Mouse (Mus musculus): ENCODE measurements around the gene Stkld1.

Gene Stkld1

GRCm38 (mm10) chr2:26963923-26964723, 30.3 kb downstream of the Stkld1 start, which contains the start of gene Rexo4:
Rexo4 (minus strand) TSS chr2:26964386.
- peak; percentile 96 for DNase-seq (ENCODE audit: low read depth, low spot score)

- DNase-seq (ENCODE audit: low read depth, low spot score): no peak
Measured at GRCm38 (mm10) chr2:26964724-26965370, 31.0 kb downstream of the Stkld1 start.

- DNase-seq (ENCODE audit: low read depth, low spot score): no peak
Measured at GRCm38 (mm10) chr2:26967262-26967661, 33.4 kb downstream of the Stkld1 start.

DNA sequence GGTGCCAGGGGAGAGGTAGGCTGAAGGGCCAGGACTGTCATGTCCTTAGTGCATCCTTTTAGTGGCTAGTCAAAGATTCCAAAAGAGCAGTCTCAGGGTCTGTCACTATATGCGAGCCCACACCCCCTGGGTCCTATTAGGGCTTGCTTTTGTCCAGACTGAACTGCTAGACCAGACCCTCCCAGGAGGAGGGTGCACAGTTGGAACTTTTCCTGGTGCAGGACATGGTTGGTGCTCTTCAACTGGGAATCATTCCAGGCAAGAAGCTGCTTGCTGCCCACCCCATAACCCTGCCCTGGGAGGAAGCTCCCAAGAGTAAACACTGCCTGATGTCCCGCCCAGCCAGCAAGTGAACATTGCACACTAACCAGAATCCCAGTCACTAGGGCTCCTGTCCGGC, 39.3 kb downstream of the Stkld1 start, which contains the start of gene Adamts13:
TSS of gene Adamts13 (plus strand) at position 301 of the 400 bp plus-strand sequence.
- no peak for DNase-seq (ENCODE audit: low read depth, low spot score)

DNA sequence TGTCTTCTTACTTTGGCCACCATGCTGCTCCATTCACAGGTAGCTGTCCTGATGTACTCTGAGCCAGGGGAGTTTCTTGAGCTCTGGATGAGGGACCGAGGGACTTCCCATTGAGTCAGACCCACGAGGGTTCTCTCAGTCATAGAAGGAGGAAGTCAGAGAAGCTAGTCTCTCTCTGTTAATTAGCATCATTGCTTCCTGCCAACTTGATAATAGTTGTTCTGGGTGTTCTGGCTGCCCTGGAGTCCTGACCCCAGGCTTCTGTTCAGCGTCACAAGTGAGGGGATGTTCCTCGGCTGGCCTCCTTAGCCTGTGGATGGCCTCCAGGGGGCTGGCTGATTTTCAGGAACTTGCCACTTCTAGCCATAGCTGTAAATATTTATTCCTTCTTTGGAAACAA, 40.1 kb downstream of the Stkld1 start:
- DNase-seq (ENCODE audit: low read depth, low spot score): no peak

DNA sequence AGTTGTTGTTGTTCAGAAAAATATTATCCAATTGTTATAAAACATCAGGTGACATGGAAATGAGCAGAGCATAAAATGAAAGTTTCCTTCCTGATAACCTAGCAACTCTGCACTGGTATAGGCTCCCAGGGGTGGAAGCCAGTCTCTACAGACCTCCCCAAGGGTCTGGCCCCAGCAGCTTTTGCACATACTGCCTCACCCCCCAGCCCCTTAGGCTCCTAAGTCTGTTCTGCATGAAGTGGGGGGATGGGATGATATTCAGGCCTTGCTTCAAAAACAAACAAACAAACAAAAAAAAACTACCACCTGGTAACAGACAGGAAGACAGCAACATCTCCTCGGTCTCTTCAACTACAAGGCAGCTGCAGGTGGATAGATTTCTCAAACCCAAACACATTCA, 46.5 kb downstream of the Stkld1 start:
- no peak for DNase-seq (ENCODE audit: low read depth, low spot score)

- no peak for DNase-seq (ENCODE audit: low read depth, low spot score)
Measured at GRCm38 (mm10) chr2:26984179-26984578, 50.3 kb downstream of the Stkld1 start.

GRCm38 (mm10) chr2:26984640-26985039, 50.8 kb downstream of the Stkld1 start:
- no peak for DNase-seq (ENCODE audit: low read depth, low spot score)

DNA sequence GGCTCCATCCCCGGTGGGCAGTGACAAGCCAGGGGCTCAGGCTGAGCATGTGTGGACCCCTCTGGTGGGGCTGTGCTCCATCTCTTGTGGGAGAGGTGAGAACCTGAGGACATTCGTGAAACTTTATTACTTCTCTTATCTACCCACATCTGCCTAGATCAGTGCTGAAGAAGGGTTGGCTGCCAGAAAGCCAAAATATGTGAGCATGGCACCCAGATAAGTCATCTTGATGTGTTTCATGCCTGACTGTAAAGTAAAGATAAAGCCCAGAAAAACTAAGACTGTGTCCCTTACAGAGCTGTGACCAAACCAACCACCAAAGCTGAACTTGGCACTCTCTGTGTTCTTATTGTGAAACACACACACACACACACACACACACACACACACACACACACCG, 60.1 kb downstream of the Stkld1 start:
- DNase-seq (ENCODE audit: low read depth, low spot score): no peak

DNA sequence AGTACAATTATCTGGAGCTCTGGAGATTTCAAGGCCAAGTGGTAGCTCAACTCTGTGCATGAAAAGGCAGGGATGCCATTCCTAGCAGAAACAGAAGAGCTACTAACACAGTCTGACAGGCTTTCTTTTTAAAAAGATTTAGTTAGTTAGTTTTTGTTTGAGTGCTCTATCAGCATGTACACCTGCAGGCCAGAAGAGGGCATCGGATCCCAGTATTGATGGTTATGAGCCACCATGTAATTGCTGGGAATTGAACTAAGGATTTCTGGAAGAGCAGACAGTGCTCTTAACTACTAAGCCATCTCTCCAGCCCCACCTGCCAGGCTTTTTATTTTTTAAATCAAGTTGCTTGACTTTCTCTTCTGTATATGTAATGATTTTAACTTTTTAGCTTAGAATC, 63.7 kb downstream of the Stkld1 start:
- no peak for DNase-seq (ENCODE audit: low read depth, low spot score)

- no peak for DNase-seq (ENCODE audit: low read depth, low spot score)
Measured at GRCm38 (mm10) chr2:26997993-26998392, 64.1 kb downstream of the Stkld1 start.
